Mouse (Mus musculus): ENCODE data around the gene Tmem69. TPM values are rescaled to one million over a fixed set of nuclear protein-coding genes. Genes with fewer than 3 reads are reported as not detected.

Gene Tmem69
- polyA plus RNA-seq, 1 experiment from 2014 or later: 27.8 TPM

DNA sequence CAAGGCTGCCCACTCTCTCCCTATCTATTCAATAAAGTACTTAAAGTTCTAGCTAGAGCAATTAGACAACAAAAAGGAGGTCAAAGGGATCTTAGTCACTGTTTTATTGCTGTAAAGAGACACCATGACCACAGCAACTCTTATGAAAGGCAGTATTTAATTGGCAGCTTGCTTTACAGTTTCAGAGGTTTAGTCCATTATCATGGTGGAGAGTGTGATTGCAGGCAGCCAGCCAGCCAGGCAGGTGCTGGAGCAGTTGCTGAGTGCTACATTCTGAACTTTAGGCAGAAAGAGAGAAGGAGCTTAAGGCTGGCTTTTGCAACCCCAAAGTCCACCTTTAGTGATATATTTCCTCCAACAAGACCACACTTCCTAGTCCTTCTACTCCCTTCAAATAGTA lies 19.4 kb downstream of the Tmem69 start:
- Histone ChIP-seq H3K4me2 (replicated peaks) (no peak overlapping the region), H3K4me3 (replicated peaks) (no peak overlapping the region), H3K4me1 (replicated peaks) (no peaks in the 10 kb centered on the region), H3K27ac (no peak overlapping the region), H3K9ac (replicated peaks) (no peak overlapping the region), H3K9me3 (no peaks in the 10 kb centered on the region), H3K27me3 (no peaks in the 10 kb centered on the region), H3K36me3 (peaks cover 15% of the 10 kb centered on the region)
- ATAC-seq: no peak

DNA sequence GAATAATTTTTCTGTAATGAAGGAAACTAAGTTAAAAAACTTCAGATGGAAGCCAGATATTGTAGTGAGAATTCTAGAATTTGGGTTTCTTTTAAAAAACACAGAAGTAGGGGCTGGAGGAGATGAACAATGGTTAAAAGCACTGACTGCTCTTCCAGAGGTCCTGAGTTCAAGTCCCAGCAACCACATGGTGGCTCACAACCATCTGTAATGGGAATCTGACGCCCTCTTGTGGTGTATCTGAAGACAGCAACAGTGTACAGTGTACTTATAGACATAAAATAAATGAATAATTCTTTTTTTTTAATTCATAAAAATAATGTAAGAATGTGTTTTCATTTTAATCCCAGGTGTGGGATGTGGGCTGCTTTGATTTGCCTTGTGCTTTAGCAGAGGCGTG lies 24.6 kb downstream of the Tmem69 start:
- H3K4me3 ChIP-seq (replicated peaks): no peak overlapping the region
- H3K9ac ChIP-seq (replicated peaks): no peak overlapping the region
- no peak overlapping the region for H3K27ac ChIP-seq
- H3K9me3 ChIP-seq: no peaks in the 10 kb centered on the region
- no peaks in the 10 kb centered on the region for H3K4me1 ChIP-seq (replicated peaks)
- H3K36me3 ChIP-seq: peaks cover 18% of the 10 kb centered on the region
- H3K27me3 ChIP-seq: no peaks in the 10 kb centered on the region
- no peak for ATAC-seq
- WGBS: 55% methylated on average over 2 of the region's 2 CpGs
- H3K4me2 ChIP-seq (replicated peaks): no peak overlapping the region

DNA sequence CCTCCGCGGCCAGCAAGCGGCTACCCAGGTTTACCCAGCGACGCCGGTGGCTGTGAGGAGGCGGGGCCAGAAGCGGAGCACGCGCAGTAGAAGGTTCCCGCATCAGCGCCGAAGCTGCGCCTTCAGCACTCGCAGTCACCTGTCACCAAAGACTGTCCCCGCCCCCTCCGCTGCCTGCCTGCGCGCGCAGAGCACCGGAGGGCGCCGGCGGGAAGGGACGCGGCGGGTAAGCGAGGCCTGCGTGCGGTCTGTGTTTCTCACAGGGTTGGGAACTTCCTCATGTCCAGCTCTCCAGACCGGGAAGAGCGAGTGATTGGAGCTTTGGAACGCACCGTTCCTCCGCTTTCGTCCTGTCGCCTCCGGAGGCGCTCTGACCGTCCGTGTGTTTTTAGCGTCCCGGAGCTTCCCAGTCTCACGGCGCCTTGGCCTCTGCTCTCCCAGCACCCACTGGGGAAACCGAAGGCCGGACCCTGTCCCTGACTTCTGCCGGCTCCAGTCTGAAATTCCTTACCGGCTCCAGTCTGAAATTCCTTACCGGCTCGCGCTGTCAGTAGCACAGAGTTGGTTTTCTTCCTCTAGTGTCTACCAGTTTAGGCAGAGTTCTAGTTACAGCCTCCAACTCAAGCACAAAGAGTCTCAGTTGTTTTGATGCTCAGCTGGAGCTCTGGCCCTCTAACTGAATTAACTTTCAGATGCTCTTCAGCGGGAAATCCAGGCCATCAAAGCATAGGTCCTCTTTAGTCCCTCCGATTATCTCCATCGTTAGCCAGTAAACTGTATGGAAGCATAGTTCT lies 48.1 kb downstream of the Tmem69 start, which contains the start of gene Ipp:
TSS of gene Ipp (plus strand) at position 125 of the 794 bp plus-strand sequence.
- WGBS: under 1% methylated on average over 55 of the region's 55 CpGs
- H3K36me3 ChIP-seq: peaks cover 4% of the 10 kb centered on the region; the same call in 1 of the 2 replicates
- H3K27ac ChIP-seq: peak within 1 kb of the TSS; percentile 87
- H3K4me3 ChIP-seq (replicated peaks): peak within 1 kb of the TSS; percentile 58
- H3K9ac ChIP-seq (replicated peaks): peak within 1 kb of the TSS; percentile 73
- H3K4me2 ChIP-seq (replicated peaks): peak within 1 kb of the TSS; percentile 64
- H3K9me3 ChIP-seq: no peaks in the 10 kb centered on the region
- H3K27me3 ChIP-seq: no peaks in the 10 kb centered on the region
- peaks cover 17% of the 10 kb centered on the region for H3K4me1 ChIP-seq (replicated peaks)
- peak; percentile 98 for ATAC-seq

DNA sequence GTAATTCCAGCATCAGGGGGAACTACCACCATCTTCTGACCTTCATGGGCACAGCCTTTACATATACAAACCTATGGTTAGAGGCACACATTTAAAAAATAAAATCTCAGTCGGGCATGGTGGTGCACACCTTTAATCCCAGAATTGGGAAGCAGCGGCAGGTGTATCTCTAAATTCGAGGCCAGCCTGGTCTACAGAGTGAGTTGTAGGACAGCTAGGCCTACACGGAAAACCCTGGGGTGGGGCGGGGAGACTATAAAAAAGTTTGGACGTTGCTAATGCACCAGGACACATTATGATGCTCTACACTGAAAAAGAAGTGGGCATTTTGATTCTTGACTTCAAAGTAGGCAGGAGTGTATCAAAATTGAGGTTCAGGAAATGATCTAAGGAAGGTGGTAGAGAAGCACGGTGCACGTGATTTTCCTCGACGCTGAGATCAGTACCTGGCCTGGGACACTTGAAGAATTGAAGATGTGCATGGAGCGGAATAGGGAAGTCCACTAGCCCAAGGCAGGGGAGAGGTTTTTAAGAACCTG lies 48.8 kb downstream of the Tmem69 start:
- Histone ChIP-seq H3K4me1 (replicated peaks) (peaks cover 17% of the 10 kb centered on the region), H3K27me3 (no peaks in the 10 kb centered on the region), H3K4me2 (replicated peaks) (peak overlapping the region; percentile 64), H3K27ac (peak overlapping the region; percentile 87), H3K36me3 (peaks cover 4% of the 10 kb centered on the region; the same call in 1 of the 2 replicates), H3K9ac (replicated peaks) (peak overlapping the region; percentile 73), H3K4me3 (replicated peaks) (peak overlapping the region; percentile 58), H3K9me3 (no peaks in the 10 kb centered on the region)
- 26% methylated on average over 11 of the region's 11 CpGs for WGBS
- peak; percentile 61 for ATAC-seq

Other genes starting within 250 kb of the Tmem69 start
- 45.0 and 47.0 TPM in 2 replicates for gene Mast2, start 91.8 kb downstream of the Tmem69 start, polyA plus RNA-seq (2015; fragmentation: Nextera tagmentation; extraction: Ambion mirVana)
- 14.4 and 15.1 TPM in 2 replicates for gene Ipp, start 48.4 kb downstream of the Tmem69 start, polyA plus RNA-seq (2015; fragmentation: Nextera tagmentation; extraction: Ambion mirVana)
- gene Gpbp1l1, start 1.7 kb upstream of the Tmem69 start, polyA plus RNA-seq (2015; fragmentation: Nextera tagmentation; extraction: Ambion mirVana): 22.9 and 24.6 TPM in 2 replicates
- 5.8 and 5.9 TPM in 2 replicates for gene Ccdc17, start 40.7 kb upstream of the Tmem69 start, polyA plus RNA-seq (2015; fragmentation: Nextera tagmentation; extraction: Ambion mirVana)
- gene Nasp, start 72.0 kb upstream of the Tmem69 start, polyA plus RNA-seq (2015; fragmentation: Nextera tagmentation; extraction: Ambion mirVana): 131 and 148 TPM in 2 replicates
- gene Akr1a1, start 95.7 kb upstream of the Tmem69 start, polyA plus RNA-seq (2015; fragmentation: Nextera tagmentation; extraction: Ambion mirVana): 613 and 617 TPM in 2 replicates
- 516 and 536 TPM in 2 replicates for gene Prdx1, start 129.6 kb upstream of the Tmem69 start, polyA plus RNA-seq (2015; fragmentation: Nextera tagmentation; extraction: Ambion mirVana)
- gene Mmachc, start 152.5 kb upstream of the Tmem69 start, polyA plus RNA-seq (2015; fragmentation: Nextera tagmentation; extraction: Ambion mirVana): 29.6 and 29.8 TPM in 2 replicates
- 18.8 and 18.9 TPM in 2 replicates for gene Ccdc163, start 152.6 kb upstream of the Tmem69 start, polyA plus RNA-seq (2015; fragmentation: Nextera tagmentation; extraction: Ambion mirVana)
- gene Tesk2, start 165.0 kb upstream of the Tmem69 start, polyA plus RNA-seq (2015; fragmentation: Nextera tagmentation; extraction: Ambion mirVana): 3.7 and 4.1 TPM in 2 replicates

All from midbrain, embryonic 13.5 days (tissue).